Mouse (Mus musculus) embryonic stem cell, embryonic (primary cell): Measurements from ENCODE around the gene Mad2l1bp.

ENCODE experiments used
- CTCF ChIA-PET, 4 experiments: fragments of 300-600 bp in 2 of 4; fragments of 350-600 bp in 2 of 4; sonication (Branson Sonifier 250); formaldehyde crosslinking; loops; one replicate each; lab custom pipeline; 2022; ENCODE audit warnings: inconsistent platforms in 2 of 4; lab: Charles Lee
- POLR2A ChIA-PET, 4 experiments: fragments of 300-600 bp in 2 of 4; fragments of 350-600 bp in 2 of 4; sonication (Branson Sonifier 250); formaldehyde crosslinking; loops; one replicate each; lab custom pipeline; 2022; ENCODE audit warnings: antibody characterized with exemption in 4 of 4, inconsistent platforms in 1 of 4; lab: Charles Lee

Gene Mad2l1bp

GRCm38 (mm10) chr17:46104487-46104886 is 48.9 kb downstream of the Mad2l1bp start:
- CTCF ChIA-PET, result interaction anchor here in 1 of 4 experiments (0.7 kb wide), 1 partner anchor 949 kb away, joined by 3 read pairs; no protein-coding TSS in a partner anchor
- POLR2A ChIA-PET, result interaction anchor here in 2 of 4 experiments (0.9 to 4.7 kb wide), 5 partner anchors 20 to 77 kb away, joined by 3 to 20 read pairs (median 3); partner anchors contain the start of gene Mad2l1bp (in 1 of the 2)

GRCm38 (mm10) chr17:46102608-46103159 is 50.7 kb downstream of the Mad2l1bp start:
- ChIA-PET POLR2A (interaction anchor here (0.6 to 4.7 kb wide), 9 partner anchors 14 to 314 kb away, joined by 3 to 20 read pairs (median 3); no protein-coding TSS in a partner anchor), CTCF (interaction anchor here in 2 of 4 experiments (0.6 to 1.8 kb wide), 3 partner anchors 30 to 749 kb away, joined by 3 to 5 read pairs (median 5); no protein-coding TSS in a partner anchor)

GRCm38 (mm10) chr17:46101906-46102305 is 51.4 kb downstream of the Mad2l1bp start:
- ChIA-PET POLR2A (interaction anchor here in 3 of 4 experiments (0.7 to 4.7 kb wide), 6 partner anchors 9 to 69 kb away, joined by 3 to 20 read pairs (median 4); partner anchors contain the start of gene Mrps18a (in 1 of the 3)), CTCF (interaction anchor here in 2 of 4 experiments (0.6 to 1.9 kb wide), 3 partner anchors 9 to 296 kb away, joined by 5 read pairs; partner anchors contain the start of gene Mrps18a (in 1 of the 2))

GRCm38 (mm10) chr17:46098525-46098924 is 54.8 kb downstream of the Mad2l1bp start:
- ChIA-PET CTCF (interaction anchor here in 1 of 4 experiments (0.8 kb wide), 1 partner anchor 66 kb away, joined by 3 read pairs; no protein-coding TSS in a partner anchor), POLR2A (interaction anchor here in 2 of 4 experiments (0.8 to 1.2 kb wide), 4 partner anchors 13 to 45 kb away, joined by 3 to 7 read pairs (median 3); partner anchors contain the start of genes Mrps18a (in 1 of the 2) and Rsph9 (in 1 of the 2))
